Mouse (Mus musculus): ENCODE measurements around the gene Btg1. TPM values are rescaled to one million over a fixed set of nuclear protein-coding genes. Genes with fewer than 3 reads are reported as not detected.
A peak's percentile ranks its signal among the peaks of the same experiment; 100 is the strongest.

Btg1 gene
- polyA plus RNA-seq, 1 experiment from 2014 or later = 46.5 TPM

GRCm38 (mm10) chr10:96619951-96620889 lies 3.4 kb downstream of the Btg1 start:
- ATAC-seq = no peak
- no peak overlapping the region for H3K27ac ChIP-seq (ENCODE audit: low read length)
- peak overlapping the region; percentile 63 for H3K9ac ChIP-seq (ENCODE audit: low read depth, low read length)
- H3K36me3 ChIP-seq (ENCODE audit: control insufficient read depth, insufficient read depth, low read length) = peaks cover 2% of the 10 kb centered on the region; the same call in 1 of the 2 replicates
- H3K4me1 ChIP-seq (ENCODE audit: control insufficient read depth, insufficient read depth, low read length) = peaks cover 43% of the 10 kb centered on the region
- H3K9me3 ChIP-seq (replicated peaks; ENCODE audit: control insufficient read depth, low read length, poor library complexity, severe bottlenecking) = no peaks in the 10 kb centered on the region
- H3K4me3 ChIP-seq (ENCODE audit: low read depth, low read length) = peak overlapping the region; percentile 44
- WGBS = 31% methylated on average over 8 of the region's 8 CpGs
- H3K4me2 ChIP-seq (ENCODE audit: low read length) = peak overlapping the region; percentile 71
- no peaks in the 10 kb centered on the region for H3K27me3 ChIP-seq (ENCODE audit: control insufficient read depth, insufficient read depth, low read depth, low read length)

DNA sequence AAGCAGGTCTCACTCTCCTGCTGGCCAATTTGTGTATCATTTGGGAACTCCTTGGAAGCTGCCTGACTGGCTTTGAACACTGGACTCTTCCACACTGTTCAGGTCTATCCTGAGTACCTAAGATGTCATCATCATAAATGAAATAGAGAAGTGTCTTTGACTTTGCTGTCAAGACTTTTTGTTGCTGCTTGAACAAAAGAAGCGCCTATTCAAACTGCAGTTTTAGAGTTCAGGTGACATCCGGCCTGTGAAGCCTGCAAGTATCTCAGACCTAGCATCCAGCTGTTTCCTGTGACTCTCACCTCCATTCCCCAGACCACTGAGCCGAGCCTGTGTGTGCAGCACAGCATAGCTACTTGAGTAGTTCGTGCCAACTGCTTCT lies 4.1 kb downstream of the Btg1 start:
- Histone ChIP-seq H3K4me1 (ENCODE audit: control insufficient read depth, insufficient read depth, low read length) (peaks cover 49% of the 10 kb centered on the region), H3K27ac (ENCODE audit: low read length) (no peak overlapping the region), H3K36me3 (ENCODE audit: control insufficient read depth, insufficient read depth, low read length) (peaks cover 2% of the 10 kb centered on the region; the same call in 1 of the 2 replicates), H3K4me2 (ENCODE audit: low read length) (peak overlapping the region; percentile 71), H3K4me3 (ENCODE audit: low read depth, low read length) (peak overlapping the region; percentile 44), H3K27me3 (ENCODE audit: control insufficient read depth, insufficient read depth, low read depth, low read length) (no peaks in the 10 kb centered on the region), H3K9ac (ENCODE audit: low read depth, low read length) (peak overlapping the region; percentile 61), H3K9me3 (replicated peaks; ENCODE audit: control insufficient read depth, low read length, poor library complexity, severe bottlenecking) (no peaks in the 10 kb centered on the region)
- WGBS = 29% methylated on average over 4 of the region's 4 CpGs
- ATAC-seq = no peak

DNA sequence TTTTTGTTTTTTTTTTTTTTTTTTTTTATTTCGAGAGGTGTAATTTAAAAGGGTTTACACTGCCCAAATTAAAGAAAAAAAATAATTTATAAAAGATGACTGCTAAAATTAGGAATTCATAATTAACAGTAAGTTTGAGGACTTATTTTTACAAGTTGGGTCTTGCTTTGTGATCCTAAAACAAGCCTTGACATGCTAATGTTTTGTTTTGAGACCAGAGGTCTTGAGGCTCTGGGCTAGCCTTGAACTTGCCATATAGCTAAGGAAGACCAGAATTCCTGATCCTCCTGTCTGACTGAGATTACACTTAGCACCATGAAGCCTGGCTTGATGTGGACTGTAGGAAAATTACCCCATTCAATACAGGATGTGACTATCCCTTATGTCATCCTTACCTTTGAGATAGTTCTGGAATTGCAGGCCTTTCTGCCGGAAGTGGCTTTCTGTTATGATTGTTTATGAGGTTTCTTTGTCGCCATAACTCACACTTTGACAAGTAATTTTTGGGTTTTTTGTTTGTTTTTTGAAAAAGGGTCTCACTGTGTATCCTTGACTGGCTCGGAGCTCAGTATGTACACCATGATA lies 4.6 kb downstream of the Btg1 start:
- Histone ChIP-seq H3K4me3 (ENCODE audit: low read depth, low read length) (peak overlapping the region; percentile 44), H3K9ac (ENCODE audit: low read depth, low read length) (peak overlapping the region; percentile 44), H3K4me1 (ENCODE audit: control insufficient read depth, insufficient read depth, low read length) (peaks cover 51% of the 10 kb centered on the region), H3K27me3 (ENCODE audit: control insufficient read depth, insufficient read depth, low read depth, low read length) (no peaks in the 10 kb centered on the region), H3K4me2 (ENCODE audit: low read length) (peak overlapping the region; percentile 71), H3K9me3 (replicated peaks; ENCODE audit: control insufficient read depth, low read length, poor library complexity, severe bottlenecking) (no peaks in the 10 kb centered on the region), H3K36me3 (ENCODE audit: control insufficient read depth, insufficient read depth, low read length) (peaks cover 2% of the 10 kb centered on the region; the same call in 1 of the 2 replicates), H3K27ac (ENCODE audit: low read length) (no peak overlapping the region)
- ATAC-seq = no peak
- 77% methylated on average over 4 of the region's 4 CpGs for WGBS

DNA sequence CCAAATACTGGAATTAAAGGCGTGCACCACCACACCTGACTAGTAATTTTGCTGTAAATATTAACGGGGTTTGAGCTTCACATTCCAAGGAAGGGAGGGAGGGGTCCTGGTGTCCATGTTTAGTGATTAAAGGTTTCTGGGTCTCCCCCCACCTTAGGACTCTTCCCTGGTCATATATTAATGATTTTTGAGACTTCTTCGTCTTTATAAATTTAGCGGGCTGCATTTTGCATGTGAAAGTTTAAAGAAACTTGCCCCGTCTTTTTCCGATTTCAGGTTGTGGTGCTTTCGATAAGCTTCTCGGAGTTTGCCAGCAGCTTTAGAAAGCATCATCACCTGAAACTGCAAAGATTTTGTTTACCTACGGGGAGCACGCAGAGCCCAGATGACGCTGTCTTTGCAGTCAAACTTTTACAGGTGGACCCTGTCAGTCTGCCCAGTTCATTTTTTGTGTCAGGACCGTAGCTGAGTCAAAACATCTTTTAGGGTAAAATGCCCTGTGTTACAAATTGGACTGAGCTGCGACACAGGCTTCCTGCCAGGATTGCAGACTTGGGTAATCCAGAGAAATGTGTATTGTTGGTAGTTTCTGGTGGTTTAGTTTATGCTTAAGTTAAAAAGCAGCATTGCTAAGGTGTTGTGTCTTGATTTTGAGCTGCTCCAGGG lies 5.3 kb downstream of the Btg1 start:
- no peak for ATAC-seq
- H3K27me3 ChIP-seq (ENCODE audit: control insufficient read depth, insufficient read depth, low read depth, low read length) = no peaks in the 10 kb centered on the region
- 68% methylated on average over 13 of the region's 13 CpGs for WGBS
- peaks cover 2% of the 10 kb centered on the region; the same call in 1 of the 2 replicates for H3K36me3 ChIP-seq (ENCODE audit: control insufficient read depth, insufficient read depth, low read length)
- H3K27ac ChIP-seq (ENCODE audit: low read length) = no peak overlapping the region
- H3K4me2 ChIP-seq (ENCODE audit: low read length) = peak overlapping the region; percentile 71
- peak overlapping the region; percentile 44 for H3K4me3 ChIP-seq (ENCODE audit: low read depth, low read length)
- H3K4me1 ChIP-seq (ENCODE audit: control insufficient read depth, insufficient read depth, low read length) = peaks cover 57% of the 10 kb centered on the region
- no peaks in the 10 kb centered on the region for H3K9me3 ChIP-seq (replicated peaks; ENCODE audit: control insufficient read depth, low read length, poor library complexity, severe bottlenecking)
- peak overlapping the region; percentile 44 for H3K9ac ChIP-seq (ENCODE audit: low read depth, low read length)

DNA sequence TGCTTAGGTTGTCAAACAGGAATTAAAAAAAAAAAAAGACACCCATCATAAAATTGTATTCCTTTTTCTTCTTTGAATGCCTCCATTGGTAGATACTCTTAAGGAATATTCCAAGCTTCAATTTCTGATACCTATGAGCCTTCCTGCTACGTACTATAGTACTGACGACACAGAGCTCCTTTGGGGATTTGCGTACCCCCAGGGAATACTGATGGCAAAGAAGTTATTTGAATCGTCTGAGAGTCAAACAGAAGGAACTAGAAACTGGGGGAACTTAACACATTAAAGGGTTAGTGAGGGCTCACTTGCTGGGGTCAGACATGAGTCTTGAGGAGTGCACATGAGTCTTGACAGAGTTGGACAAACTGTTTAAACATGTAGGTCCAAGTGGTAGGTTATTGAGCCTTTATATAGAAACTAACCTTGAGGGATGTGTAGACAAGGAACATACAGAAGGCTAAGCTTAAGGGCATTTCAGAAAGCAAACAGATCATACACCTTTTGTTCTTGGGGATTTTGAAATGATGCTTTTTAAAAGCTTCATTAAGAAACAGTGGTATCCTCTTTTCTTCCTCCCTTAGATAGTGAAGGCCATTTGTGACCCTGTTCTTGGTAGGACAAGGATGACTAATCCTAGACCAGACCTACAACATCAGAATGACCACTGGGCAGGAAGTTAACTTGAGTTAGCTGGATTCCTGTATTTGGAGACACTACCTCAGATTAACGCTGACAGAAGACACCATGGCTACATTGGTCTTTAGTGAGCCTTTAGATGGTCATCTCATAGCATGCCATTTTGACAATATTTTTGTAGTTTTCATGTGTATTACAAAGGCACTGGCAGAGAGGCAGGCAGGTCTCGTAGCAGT lies 6.2 kb downstream of the Btg1 start:
- Histone ChIP-seq H3K9me3 (replicated peaks; ENCODE audit: control insufficient read depth, low read length, poor library complexity, severe bottlenecking) (no peaks in the 10 kb centered on the region), H3K27ac (ENCODE audit: low read length) (no peak overlapping the region), H3K4me2 (ENCODE audit: low read length) (peak overlapping the region; percentile 71), H3K9ac (ENCODE audit: low read depth, low read length) (no peak overlapping the region; the same call in 1 of the 2 replicates), H3K4me1 (ENCODE audit: control insufficient read depth, insufficient read depth, low read length) (peaks cover 57% of the 10 kb centered on the region), H3K4me3 (ENCODE audit: low read depth, low read length) (peak overlapping the region; percentile 44), H3K36me3 (ENCODE audit: control insufficient read depth, insufficient read depth, low read length) (peaks cover 2% of the 10 kb centered on the region; the same call in 1 of the 2 replicates), H3K27me3 (ENCODE audit: control insufficient read depth, insufficient read depth, low read depth, low read length) (no peaks in the 10 kb centered on the region)
- no peak for ATAC-seq
- 58% methylated on average over 6 of the region's 6 CpGs for WGBS

GRCm38 (mm10) chr10:96623633-96624195 lies 6.9 kb downstream of the Btg1 start:
- H3K36me3 ChIP-seq (ENCODE audit: control insufficient read depth, insufficient read depth, low read length) = peaks cover 2% of the 10 kb centered on the region; the same call in 1 of the 2 replicates
- peak overlapping the region; percentile 71 for H3K4me2 ChIP-seq (ENCODE audit: low read length)
- H3K4me3 ChIP-seq (ENCODE audit: low read depth, low read length) = peak overlapping the region; percentile 44; the same call in 1 of the 2 replicates
- no peak for ATAC-seq
- no peaks in the 10 kb centered on the region for H3K9me3 ChIP-seq (replicated peaks; ENCODE audit: control insufficient read depth, low read length, poor library complexity, severe bottlenecking)
- H3K27ac ChIP-seq (ENCODE audit: low read length) = no peak overlapping the region
- 85% methylated on average over 4 of the region's 4 CpGs for WGBS
- no peak overlapping the region; the same call in 1 of the 2 replicates for H3K9ac ChIP-seq (ENCODE audit: low read depth, low read length)
- H3K27me3 ChIP-seq (ENCODE audit: control insufficient read depth, insufficient read depth, low read depth, low read length) = no peaks in the 10 kb centered on the region
- peaks cover 57% of the 10 kb centered on the region for H3K4me1 ChIP-seq (ENCODE audit: control insufficient read depth, insufficient read depth, low read length)

DNA sequence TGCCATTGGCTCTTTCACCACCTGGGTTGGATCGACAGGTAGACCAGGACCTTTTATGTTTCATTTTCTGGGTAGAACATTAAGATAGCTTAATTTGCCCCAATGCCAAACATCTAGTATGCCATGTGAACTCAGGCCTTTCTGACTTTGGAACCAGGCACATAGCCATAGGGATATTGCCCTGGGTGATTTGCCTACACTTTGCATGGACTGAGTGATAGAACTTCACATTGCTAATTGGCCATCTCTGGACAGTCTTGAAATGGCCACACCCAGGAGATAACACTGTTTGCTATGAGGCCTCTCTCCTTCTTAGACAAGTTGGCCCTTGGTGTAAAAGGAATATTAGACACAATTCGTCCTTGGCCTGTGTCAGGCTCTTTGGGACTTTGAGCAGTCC lies 7.6 kb downstream of the Btg1 start:
- H3K9ac ChIP-seq (ENCODE audit: low read depth, low read length) = no peak overlapping the region
- H3K4me2 ChIP-seq (ENCODE audit: low read length) = peak overlapping the region; percentile 71
- no peaks in the 10 kb centered on the region for H3K9me3 ChIP-seq (replicated peaks; ENCODE audit: control insufficient read depth, low read length, poor library complexity, severe bottlenecking)
- H3K36me3 ChIP-seq (ENCODE audit: control insufficient read depth, insufficient read depth, low read length) = peaks cover 2% of the 10 kb centered on the region; the same call in 1 of the 2 replicates
- WGBS = 92% methylated on average over 2 of the region's 2 CpGs
- peaks cover 57% of the 10 kb centered on the region for H3K4me1 ChIP-seq (ENCODE audit: control insufficient read depth, insufficient read depth, low read length)
- H3K27ac ChIP-seq (ENCODE audit: low read length) = no peak overlapping the region
- peak overlapping the region; percentile 44; the same call in 1 of the 2 replicates for H3K4me3 ChIP-seq (ENCODE audit: low read depth, low read length)
- ATAC-seq = no peak
- no peaks in the 10 kb centered on the region for H3K27me3 ChIP-seq (ENCODE audit: control insufficient read depth, insufficient read depth, low read depth, low read length)

GRCm38 (mm10) chr10:96625061-96625460 lies 8.3 kb downstream of the Btg1 start:
- Histone ChIP-seq H3K4me3 (ENCODE audit: low read depth, low read length) (no peak overlapping the region), H3K4me2 (ENCODE audit: low read length) (peak overlapping the region; percentile 33), H3K9ac (ENCODE audit: low read depth, low read length) (no peak overlapping the region), H3K27ac (ENCODE audit: low read length) (no peak overlapping the region), H3K9me3 (replicated peaks; ENCODE audit: control insufficient read depth, low read length, poor library complexity, severe bottlenecking) (no peaks in the 10 kb centered on the region), H3K36me3 (ENCODE audit: control insufficient read depth, insufficient read depth, low read length) (peaks cover 2% of the 10 kb centered on the region; the same call in 1 of the 2 replicates), H3K27me3 (ENCODE audit: control insufficient read depth, insufficient read depth, low read depth, low read length) (no peaks in the 10 kb centered on the region), H3K4me1 (ENCODE audit: control insufficient read depth, insufficient read depth, low read length) (peaks cover 52% of the 10 kb centered on the region)
- 92% methylated on average over 3 of the region's 4 CpGs for WGBS
- no peak for ATAC-seq

Data from midbrain, embryonic 16.5 days (tissue).